Mouse (Mus musculus): ENCODE data around the gene Rcor2. TPM values are rescaled to one million over a fixed set of nuclear protein-coding genes. Genes with fewer than 3 reads are reported as not detected.

The Rcor2 gene
- total RNA-seq, 2 experiments from 2014 or later, result 22.7 to 24.1 TPM

DNA sequence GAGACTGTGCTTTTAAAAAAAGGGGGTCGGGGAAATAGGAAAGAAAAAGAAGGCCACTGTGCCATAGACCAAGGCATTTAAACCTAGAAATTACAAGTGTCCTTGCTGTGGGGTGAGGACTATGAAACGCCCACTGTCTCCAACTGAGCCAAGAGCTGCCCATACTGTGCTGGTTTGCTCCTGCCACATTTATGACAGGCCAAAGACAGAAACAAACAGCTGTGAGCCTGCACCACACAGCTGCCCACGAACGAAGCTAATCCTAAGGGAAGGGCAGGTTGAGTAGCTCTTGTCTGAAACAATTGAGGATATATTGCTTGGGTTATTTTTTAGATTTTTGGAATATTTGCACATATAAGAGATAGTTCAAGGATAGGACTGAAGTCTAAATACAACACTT, 49.7 kb downstream of the Rcor2 start:
- no peak for DNase-seq (ENCODE audit: low spot score in 2 of 2)

DNA sequence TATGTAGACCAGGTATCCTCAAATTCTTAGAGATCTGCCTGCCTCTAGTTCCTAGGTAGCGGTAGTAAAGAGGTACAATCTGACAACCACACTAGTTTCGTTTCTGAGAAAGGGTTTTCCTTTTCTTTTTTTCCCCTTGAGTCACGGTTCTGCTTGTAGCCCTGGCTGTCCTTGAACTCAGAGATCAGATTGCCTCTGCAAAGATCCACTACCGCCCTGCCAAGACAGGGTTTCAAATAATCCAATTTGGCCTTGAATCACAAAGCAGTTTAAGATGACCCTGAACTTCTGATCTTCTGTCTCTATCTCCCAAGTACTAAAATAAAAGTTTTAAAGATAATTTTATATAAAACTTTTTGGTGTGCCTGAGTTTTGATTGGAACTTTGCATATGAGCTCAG, 50.6 kb downstream of the Rcor2 start:
- no peak for DNase-seq (ENCODE audit: low spot score in 2 of 2)

DNA sequence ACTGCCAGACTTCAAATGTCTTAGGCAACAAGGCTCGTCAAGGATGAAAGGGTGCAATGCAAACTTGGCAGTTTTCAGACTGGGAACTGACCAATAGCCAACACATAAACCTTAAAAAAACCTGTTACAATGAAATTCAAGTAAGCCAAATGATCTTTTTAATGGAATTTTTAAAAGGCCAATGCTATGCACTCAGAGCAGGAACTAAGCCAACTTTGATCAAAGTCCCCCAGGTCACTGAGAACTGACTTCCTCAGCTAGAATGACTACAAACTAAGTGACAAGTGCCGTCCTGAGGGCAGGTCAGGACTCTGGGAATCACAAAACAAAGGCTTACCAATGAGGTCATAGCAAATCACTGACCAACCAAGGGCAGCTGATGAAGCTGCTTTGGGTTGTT, 53.1 kb downstream of the Rcor2 start:
- DNase-seq (ENCODE audit: low spot score in 2 of 2), result no peak

DNA sequence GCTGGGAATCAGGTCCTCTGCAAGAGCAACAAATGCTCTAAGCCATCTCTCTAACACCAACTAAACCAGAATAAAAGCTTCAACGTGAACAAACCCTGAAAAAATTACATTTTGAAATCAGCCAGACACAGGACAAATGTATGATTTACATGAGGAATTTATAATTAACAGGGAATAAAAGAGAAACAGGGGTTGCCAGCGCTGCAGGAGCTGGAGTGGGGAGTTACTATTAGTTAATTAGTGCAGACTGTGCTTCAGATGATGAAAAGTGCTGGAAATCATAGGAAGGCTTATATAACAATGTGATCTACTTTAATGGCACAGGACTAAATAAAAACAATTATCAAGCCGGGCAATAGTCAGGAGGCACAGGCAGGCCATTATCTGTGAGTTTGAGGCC, 54.3 kb downstream of the Rcor2 start:
- no peak for DNase-seq (ENCODE audit: low spot score in 2 of 2)

Other genes with a start within 250 kb of the Rcor2 start
- 1 to 10 TPM; 5.0 to 5.2 TPM for gene Fermt3, start 247.9 kb upstream of the Rcor2 start, total RNA-seq (2021)
- gene Stip1, start 227.4 kb upstream of the Rcor2 start, total RNA-seq (2021), result 100 to 1,000 TPM; 126 to 148 TPM
- gene Macrod1, start 210.5 kb upstream of the Rcor2 start, total RNA-seq (2021), result 1 to 10 TPM; 4.4 to 5.2 TPM
- gene Flrt1, start 161.6 kb upstream of the Rcor2 start, total RNA-seq (2021), result 10 to 100 TPM; 27.9 to 28.4 TPM
- gene Otub1, start 61.0 kb upstream of the Rcor2 start, total RNA-seq (2021), result 100 to 1,000 TPM; 202 to 240 TPM
- 100 to 1,000 TPM; 688 to 834 TPM for gene Cox8a, start 49.7 kb upstream of the Rcor2 start, total RNA-seq (2021)
- gene Naa40, start 26.1 kb upstream of the Rcor2 start, total RNA-seq (2021), result 10 to 100 TPM; 36.3 to 45.6 TPM
- 100 to 1,000 TPM; 102 to 110 TPM for gene Mark2, start 74.5 kb downstream of the Rcor2 start, total RNA-seq (2021)
- gene Spindoc, start 115.7 kb downstream of the Rcor2 start, total RNA-seq (2021), result 10 to 100 TPM; 39.0 to 45.6 TPM
- gene 2700081O15Rik, start 150.3 kb downstream of the Rcor2 start, total RNA-seq (2021), result 10 to 100 TPM; 70.8 to 72.1 TPM
- 100 to 1,000 TPM; 769 to 828 TPM for gene Rtn3, start 216.0 kb downstream of the Rcor2 start, total RNA-seq (2021)
- 10 to 100 TPM; 21.8 to 22.4 TPM for gene Atl3, start 226.7 kb downstream of the Rcor2 start, total RNA-seq (2021)